Comparison of ENCODE assay signal across 26 mouse cellular contexts in genomic region chr1:189740075-189740474, GRCm38 (mm10).
"Had no signal": no experiment of that assay in that cellular context is flagged by ENCODE, and none has a peak within 500 bp of the region (broad histone marks: within the 10 kb centered on the region; RNA-seq: fewer than 3 reads in every experiment).

No protein-coding gene starts in this region.

- H3K27ac ChIP-seq: heart, adult 2 months; heart, embryonic 13.5 days; heart, embryonic 15.5 days; hindbrain, embryonic 13.5 days; hindbrain, embryonic 15.5 days; hindbrain, postnatal 0 days; kidney, embryonic 15.5 days; kidney, postnatal 0 days; layer of hippocampus, adult 2 months; left cerebral cortex, adult 2 months; limb, embryonic 10.5 days; limb, embryonic 12.5 days; liver, embryonic 13.5 days; liver, embryonic 15.5 days had no signal

- ATAC-seq: hindbrain, postnatal 0 days had no signal

- H3K36me3 ChIP-seq: heart, embryonic 15.5 days; hindbrain, embryonic 13.5 days; hindbrain, embryonic 15.5 days; kidney, embryonic 15.5 days; limb, embryonic 10.5 days; liver, embryonic 13.5 days; liver, embryonic 15.5 days had no signal

- H3K4me2 ChIP-seq: heart, embryonic 11.5 days; heart, embryonic 13.5 days; heart, embryonic 15.5 days; hindbrain, embryonic 13.5 days; hindbrain, embryonic 15.5 days; kidney, embryonic 15.5 days; limb, embryonic 12.5 days; liver, embryonic 11.5 days; liver, embryonic 13.5 days; liver, embryonic 15.5 days had no signal

- H3K9me3 ChIP-seq: heart, embryonic 13.5 days; heart, embryonic 15.5 days; hindbrain, embryonic 13.5 days; hindbrain, embryonic 15.5 days; kidney, embryonic 15.5 days; limb, embryonic 10.5 days; limb, embryonic 12.5 days; liver, embryonic 13.5 days; liver, embryonic 15.5 days had no signal

- H3K9ac ChIP-seq: heart, embryonic 13.5 days; heart, embryonic 15.5 days; hindbrain, embryonic 13.5 days; hindbrain, embryonic 15.5 days; kidney, embryonic 15.5 days; limb, embryonic 12.5 days; liver, embryonic 13.5 days; liver, embryonic 15.5 days had no signal

- H3K4me1 ChIP-seq: hindbrain, embryonic 15.5 days; liver, embryonic 15.5 days had no signal

- DNase-seq: gastrocnemius, postnatal 14 days; gastrocnemius, postnatal 36 days; heart, adult 11 months; heart, adult 2 months; heart, postnatal 14 days; heart, postnatal 36 days; kidney, adult 18-20 months; kidney, adult 9 months; kidney, postnatal 14 days; kidney, postnatal 36 days; liver; liver, embryonic 13.5 days had no signal

- H3K27me3 ChIP-seq: heart, embryonic 13.5 days; heart, embryonic 15.5 days; hindbrain, embryonic 13.5 days; hindbrain, embryonic 15.5 days; kidney, embryonic 15.5 days; limb, embryonic 12.5 days; liver, embryonic 13.5 days had no signal

- H3K4me3 ChIP-seq: heart, adult 2 months; heart, embryonic 13.5 days; heart, embryonic 15.5 days; hindbrain, embryonic 13.5 days; hindbrain, embryonic 15.5 days; kidney, embryonic 15.5 days; layer of hippocampus, adult 2 months; left cerebral cortex, adult 2 months; limb, embryonic 10.5 days; limb, embryonic 12.5 days; liver, embryonic 13.5 days; liver, embryonic 15.5 days had no signal
